Mouse (Mus musculus): Measurements from ENCODE around the gene Elovl1. TPM values are rescaled to one million over a fixed set of nuclear protein-coding genes. Genes with fewer than 3 reads are reported as not detected.

Elovl1 gene
- polyA plus RNA-seq, 1 experiment from 2014 or later: 253 TPM

Other genes starting within 250 kb of the Elovl1 start
- 18.0 and 18.6 TPM in 2 replicates for gene Kdm4a, start 248.1 kb upstream of the Elovl1 start, polyA plus RNA-seq (2015; fragmentation: Nextera tagmentation; extraction: Ambion mirVana)
- gene Ptprf, start 136.7 kb upstream of the Elovl1 start, polyA plus RNA-seq (2015; fragmentation: Nextera tagmentation; extraction: Ambion mirVana): 45.8 and 54.8 TPM in 2 replicates
- gene Szt2, start 18.8 kb upstream of the Elovl1 start, polyA plus RNA-seq (2015; fragmentation: Nextera tagmentation; extraction: Ambion mirVana): 4.5 and 4.7 TPM in 2 replicates
- 96.6 and 107 TPM in 2 replicates for gene Med8, start 18.8 kb upstream of the Elovl1 start, polyA plus RNA-seq (2015; fragmentation: Nextera tagmentation; extraction: Ambion mirVana)
- 201 and 226 TPM in 2 replicates for gene Cdc20, start 9.3 kb downstream of the Elovl1 start, polyA plus RNA-seq (2015; fragmentation: Nextera tagmentation; extraction: Ambion mirVana)
- gene Mpl, start 29.4 kb downstream of the Elovl1 start, polyA plus RNA-seq (2015; fragmentation: Nextera tagmentation; extraction: Ambion mirVana): 0.11 and 0.32 TPM in 2 replicates
- gene Tie1, start 62.0 kb downstream of the Elovl1 start, polyA plus RNA-seq (2015; fragmentation: Nextera tagmentation; extraction: Ambion mirVana): 21.3 and 21.8 TPM in 2 replicates
- gene 2610528J11Rik, start 98.9 kb downstream of the Elovl1 start, polyA plus RNA-seq (2015; fragmentation: Nextera tagmentation; extraction: Ambion mirVana): 104 and 121 TPM in 2 replicates
- 20.0 and 20.1 TPM in 2 replicates for gene Tmem125, start 116.0 kb downstream of the Elovl1 start, polyA plus RNA-seq (2015; fragmentation: Nextera tagmentation; extraction: Ambion mirVana)
- 0.97 and 1.0 TPM in 2 replicates for gene Cfap57, start 192.7 kb downstream of the Elovl1 start, polyA plus RNA-seq (2015; fragmentation: Nextera tagmentation; extraction: Ambion mirVana)
- gene Ebna1bp2, start 192.7 kb downstream of the Elovl1 start, polyA plus RNA-seq (2015; fragmentation: Nextera tagmentation; extraction: Ambion mirVana): 105 and 118 TPM in 2 replicates
- gene Olfr62, start 230.9 kb downstream of the Elovl1 start, polyA plus RNA-seq (2015; fragmentation: Nextera tagmentation; extraction: Ambion mirVana): not detected in 2 replicates